Mouse (Mus musculus) heart, postnatal 0 days (tissue): ENCODE results near the gene Cox10. TPM values are rescaled to one million over a fixed set of nuclear protein-coding genes. Genes with fewer than 3 reads are reported as not detected.
A peak's percentile ranks its signal among the peaks of the same experiment; 100 is the strongest.

Source experiments
- ATAC-seq: fragments of 200-750 bp; cut with Nextera tagmentation; 2 replicates; pipeline ENCODE4 v1.8.0; 2017; ENCODE audit warnings: low read depth, moderate number of reproducible peaks, moderate library complexity; ENCODE audit not compliant: insufficient read depth
- DNase-seq: peaks from one replicate; pipeline ENCODE4 v3.0.0-alpha.2; 2016; ENCODE audit warnings: low spot score
- H3K27ac ChIP-seq: fragments of 300-500 bp; sonication (generic); 2 replicates; pipeline ENCODE4 v1.5.1; 2014; ENCODE audit warnings: low read depth, mild to moderate bottlenecking
- H3K27me3 ChIP-seq: fragments of 300-500 bp; sonication (generic); 2 replicates; pipeline ENCODE4 v1.6.1; 2014; ENCODE audit warnings: low read length, mixed read lengths; ENCODE audit not compliant: control insufficient read depth, insufficient read depth
- H3K36me3 ChIP-seq: fragments of 300-500 bp; sonication (generic); replicated peaks from 2 replicates; pipeline ENCODE4 v1.6.1; 2014; ENCODE audit warnings: low read length, mixed read lengths; ENCODE audit not compliant: control insufficient read depth, insufficient read depth
- H3K4me1 ChIP-seq: fragments of 300-500 bp; sonication (generic); 2 replicates; pipeline ENCODE4 v1.6.1; 2014; ENCODE audit warnings: antibody characterized with exemption; ENCODE audit not compliant: control insufficient read depth, insufficient read depth
- H3K4me2 ChIP-seq: fragments of 300-500 bp; sonication (generic); 2 replicates; pipeline ENCODE4 v1.6.1; 2014; ENCODE audit warnings: low read depth, mild to moderate bottlenecking, low read length, moderate library complexity
- H3K4me3 ChIP-seq: fragments of 300-500 bp; sonication (generic); 2 replicates; pipeline ENCODE4 v1.5.1; 2014; ENCODE audit warnings: low read depth, low read length
- H3K9ac ChIP-seq: fragments of 300-500 bp; sonication (generic); replicated peaks from 2 replicates; pipeline ENCODE4 v1.6.1; 2014; ENCODE audit warnings: low read depth, low read length, mixed read lengths
- H3K9me3 ChIP-seq: fragments of 300-500 bp; sonication (generic); replicated peaks from 2 replicates; pipeline ENCODE4 v1.6.1; 2016; ENCODE audit warnings: low read length; ENCODE audit not compliant: control insufficient read depth
- CTCF ChIP-seq: IDR thresholded peaks from 2 replicates; pipeline ENCODE4 v1.5.1; 2016; ENCODE audit warnings: antibody characterized with exemption, control low read depth, low read depth
- EP300 ChIP-seq: IDR thresholded peaks from 2 replicates; pipeline ENCODE4 v1.6.1; 2016; ENCODE audit warnings: antibody characterized with exemption, low read depth
- WGBS: fragments of 180-500 bp; shearing (Covaris S2); extraction: QIAGEN DNeasy Blood & Tissue Kit; methylation state at CpG from one replicate; pipeline ENCODE4 v1.1.7; 2014; 5-methylcytosine and 5-hydroxymethylcytosine counted together
- polyA plus RNA-seq: library from polyadenylated mRNA; unstranded; fragments of >200 nt; fragmentation: Nextera tagmentation; extraction: Ambion mirVana; gene quantifications from 2 replicates; pipeline ENCODE4 v1.2.1, GENCODE M21; 2015
- total RNA-seq: library from RNA; depleted of rRNA; stranded (reverse); fragments of >200 nt; gene quantifications from 2 replicates; pipeline ENCODE4 v1.2.3, GENCODE M21; 2014; ENCODE audit warnings: low replicate concordance; rRNA removed

Gene Cox10
- total and polyA plus RNA-seq, 2 experiments from 2014 or later, result 31.2 to 54.3 TPM

GRCm38 (mm10) chr11:63919211-63920098 is 159.8 kb downstream of the Cox10 start:
- no peak overlapping the region for H3K27ac ChIP-seq
- DNase-seq, result no peak
- no peaks in the 10 kb centered on the region for H3K36me3 ChIP-seq
- peaks cover 18% of the 10 kb centered on the region for H3K4me1 ChIP-seq
- H3K4me2 ChIP-seq, result peak overlapping the region; percentile 75
- TF ChIP-seq EP300 (no peak), CTCF (no peak)
- peaks cover 67% of the 10 kb centered on the region for H3K27me3 ChIP-seq
- 22% methylated on average over 52 of the region's 52 CpGs for WGBS
- H3K9ac ChIP-seq, result peak overlapping the region; percentile 38; the same call in 1 of the 2 replicates
- ATAC-seq, result no peak
- no peaks in the 10 kb centered on the region for H3K9me3 ChIP-seq
- H3K4me3 ChIP-seq, result peak overlapping the region; percentile 49

- Histone ChIP-seq H3K9me3 (no peaks in the 10 kb centered on the region), H3K27ac (no peak overlapping the region), H3K4me2 (no peak overlapping the region; the same call in 1 of the 2 replicates), H3K9ac (no peak overlapping the region), H3K4me3 (peak overlapping the region; percentile 49; the same call in 1 of the 2 replicates), H3K27me3 (peaks cover 60% of the 10 kb centered on the region), H3K36me3 (no peaks in the 10 kb centered on the region), H3K4me1 (peaks cover 21% of the 10 kb centered on the region)
- DNase-seq, result no peak
- TF ChIP-seq CTCF, result no peak
- no peak for TF ChIP-seq EP300
- no peak for ATAC-seq
- WGBS, result 76% methylated on average over 17 of the region's 17 CpGs
These were observed 160.8 kb downstream of the Cox10 start for GRCm38 (mm10) chr11:63918321-63919105.

GRCm38 (mm10) chr11:63917561-63917960 is 161.7 kb downstream of the Cox10 start:
- Histone ChIP-seq H3K4me1 (peaks cover 17% of the 10 kb centered on the region; the same call in 1 of the 2 replicates), H3K36me3 (no peaks in the 10 kb centered on the region), H3K27ac (no peak overlapping the region), H3K4me3 (no peak overlapping the region), H3K4me2 (no peak overlapping the region), H3K9me3 (no peaks in the 10 kb centered on the region), H3K27me3 (peaks cover 50% of the 10 kb centered on the region), H3K9ac (no peak overlapping the region)
- DNase-seq (no peak), ATAC-seq (no peak)
- WGBS, result 57% methylated on average over 6 of the region's 6 CpGs
- TF ChIP-seq CTCF, result no peak
- no peak for TF ChIP-seq EP300

- Histone ChIP-seq H3K9me3 (no peaks in the 10 kb centered on the region), H3K27ac (no peak overlapping the region), H3K27me3 (peaks cover 20% of the 10 kb centered on the region), H3K36me3 (no peaks in the 10 kb centered on the region), H3K4me2 (peak overlapping the region; percentile 72), H3K4me3 (peak overlapping the region; percentile 40), H3K4me1 (0 out of 2 replicates have a peak, but pooled peaks cover 25% of the 10 kb centered on the region), H3K9ac (no peak overlapping the region)
- peak; percentile 86 for ATAC-seq
- WGBS, result 6% methylated on average over 20 of the region's 20 CpGs
- TF ChIP-seq EP300 (no peak), CTCF (no peak)
- DNase-seq, result peak; percentile 57
These were observed 164.9 kb downstream of the Cox10 start for GRCm38 (mm10) chr11:63914388-63914787.

- no peaks in the 10 kb centered on the region for H3K36me3 ChIP-seq
- DNase-seq, result no peak
- H3K4me1 ChIP-seq, result 0 out of 2 replicates have a peak, but pooled peaks cover 25% of the 10 kb centered on the region
- no peaks in the 10 kb centered on the region for H3K9me3 ChIP-seq
- TF ChIP-seq EP300, result no peak
- TF ChIP-seq CTCF, result no peak
- 20% methylated on average over 4 of the region's 4 CpGs for WGBS
- no peak overlapping the region for H3K9ac ChIP-seq
- H3K27me3 ChIP-seq, result peaks cover 16% of the 10 kb centered on the region
- peak overlapping the region; percentile 72 for H3K4me2 ChIP-seq
- ATAC-seq, result peak; percentile 21; the same call in 1 of the 2 replicates
- peak overlapping the region; percentile 40 for H3K4me3 ChIP-seq
- H3K27ac ChIP-seq, result no peak overlapping the region
These were observed 165.3 kb downstream of the Cox10 start for GRCm38 (mm10) chr11:63913936-63914335.

Other genes with a start within 250 kb of the Cox10 start
- 2.7 and 2.9 TPM in 2 replicates for gene Hs3st3b1, start 157.2 kb downstream of the Cox10 start, total RNA-seq
- 0.86 and 1.3 TPM in 2 replicates for gene Hs3st3b1, start 157.2 kb downstream of the Cox10 start, polyA plus RNA-seq